Mouse (Mus musculus) heart, embryonic 14.5 days (tissue): Measurements from ENCODE around the gene Stat5a. TPM values are rescaled to one million over a fixed set of nuclear protein-coding genes. Genes with fewer than 3 reads are reported as not detected.

Experiments used
- ATAC-seq: fragments of 200-750 bp; cut with Nextera tagmentation; 2 replicates; pipeline ENCODE4 v1.8.0; 2017; ENCODE audit warnings: low read depth, moderate TSS enrichment; ENCODE audit not compliant: insufficient number of reproducible peaks, insufficient read depth, low FRiP score
- H3K27ac ChIP-seq, 2 experiments: fragments of 200-500 bp in 1 of 2; fragments of 300-500 bp in 1 of 2; sonication (generic) in 1 of 2; replicated peaks in 1 of 2; 2 replicates each; pipeline ENCODE4 v1.5.1; 2012 to 2014; ENCODE audit warnings: low read depth in 2 of 2, low read length in 2 of 2, control low read depth in 1 of 2, mild to moderate bottlenecking in 1 of 2, mixed read lengths in 1 of 2; ENCODE audit not compliant: control insufficient read depth in 1 of 2, insufficient read depth in 1 of 2
- H3K27me3 ChIP-seq: fragments of 300-500 bp; sonication (generic); 2 replicates; pipeline ENCODE4 v1.6.1; 2014; ENCODE audit warnings: mild to moderate bottlenecking, low read length, control low read depth; ENCODE audit not compliant: control insufficient read depth, insufficient read depth
- H3K36me3 ChIP-seq: fragments of 300-500 bp; sonication (generic); 2 replicates; pipeline ENCODE4 v1.6.1; 2014; ENCODE audit warnings: mild to moderate bottlenecking, control low read depth, low read length, mixed read lengths; ENCODE audit not compliant: control insufficient read depth, insufficient read depth
- H3K4me1 ChIP-seq, 2 experiments: fragments of 200-500 bp in 1 of 2; fragments of 300-500 bp in 1 of 2; sonication (generic) in 1 of 2; 2 replicates each; pipeline ENCODE4 v1.6.1; 2012 to 2014; ENCODE audit warnings: low read length in 2 of 2, control low read depth in 1 of 2, mixed read lengths in 1 of 2; ENCODE audit not compliant: control insufficient read depth in 2 of 2, insufficient read depth in 2 of 2
- H3K4me2 ChIP-seq: fragments of 300-500 bp; sonication (generic); 2 replicates; pipeline ENCODE4 v1.6.1; 2014; ENCODE audit warnings: mild to moderate bottlenecking, low read length
- H3K4me3 ChIP-seq, 2 experiments: fragments of 200-500 bp in 1 of 2; fragments of 300-500 bp in 1 of 2; sonication (generic) in 1 of 2; 2 replicates each; pipeline ENCODE4 v1.5.1; 2012 to 2014; ENCODE audit warnings: low read length in 2 of 2, mild to moderate bottlenecking in 2 of 2, control low read depth in 1 of 2, low read depth in 1 of 2, moderate library complexity in 1 of 2; ENCODE audit not compliant: control insufficient read depth in 1 of 2, insufficient read depth in 1 of 2
- H3K9ac ChIP-seq: fragments of 300-500 bp; sonication (generic); 2 replicates; pipeline ENCODE4 v1.6.1; 2014; ENCODE audit warnings: mild to moderate bottlenecking, low read length
- H3K9me3 ChIP-seq: fragments of 300-500 bp; sonication (generic); 2 replicates; pipeline ENCODE4 v1.6.1; 2016; ENCODE audit warnings: low read length, control low read depth; ENCODE audit not compliant: control insufficient read depth
- WGBS: fragments of 180-500 bp; shearing (Covaris S2); extraction: QIAGEN DNeasy Blood & Tissue Kit; methylation state at CpG from one replicate; pipeline ENCODE4 v1.1.7; 2014; 5-methylcytosine and 5-hydroxymethylcytosine counted together
- polyA plus RNA-seq: library from polyadenylated mRNA; unstranded; fragments of >200 nt; fragmentation: Nextera tagmentation; extraction: Ambion mirVana; gene quantifications from 2 replicates; pipeline ENCODE4 v1.2.1, GENCODE M21; 2014

Gene Stat5a
- polyA plus RNA-seq, 1 experiment from 2014 or later = 5.6 TPM

DNA sequence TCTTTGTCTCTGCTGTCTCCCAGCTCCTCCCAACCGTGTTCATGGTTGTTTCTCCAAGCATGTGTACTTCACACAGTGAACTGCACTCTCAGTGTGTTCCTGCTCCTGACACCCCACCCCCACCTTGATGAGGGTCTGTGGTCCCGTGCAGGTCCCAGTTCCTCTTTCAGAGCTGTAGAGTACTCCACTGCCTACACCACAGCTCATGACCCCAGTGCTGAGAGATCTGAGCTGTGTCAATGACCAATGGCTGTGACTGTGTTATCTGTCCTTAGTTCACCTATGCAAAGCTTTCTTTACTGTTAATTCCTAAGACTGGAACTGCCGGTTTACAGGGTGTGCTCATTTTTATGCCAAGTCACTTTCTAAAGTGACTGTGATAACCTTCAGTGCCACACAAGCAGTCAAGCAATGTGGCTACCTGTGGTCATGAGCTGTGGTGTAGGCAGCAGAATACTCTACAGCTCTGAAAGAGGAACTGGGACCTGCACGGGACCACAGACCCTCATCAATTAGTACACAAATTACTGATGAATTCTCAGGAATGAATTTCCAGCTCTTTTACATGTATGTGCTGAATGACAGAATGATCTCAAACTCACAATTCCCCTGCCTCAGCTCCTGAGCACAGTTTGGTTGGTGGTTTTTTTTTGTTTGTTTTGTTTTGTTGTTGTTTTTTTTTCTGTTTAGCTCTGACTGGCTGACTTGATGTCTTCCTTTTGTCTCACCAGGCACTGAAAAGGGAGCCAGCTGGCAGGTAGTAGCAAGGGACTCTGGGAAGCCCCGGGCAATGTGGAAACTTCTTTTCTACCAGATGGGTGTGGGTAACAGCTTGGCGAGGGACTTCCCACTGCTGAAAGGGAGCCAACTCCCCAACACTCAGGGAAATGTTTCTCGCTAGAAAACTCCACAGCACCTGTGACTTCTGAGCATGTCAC, 38.4 kb downstream of the Stat5a start:
- 0 out of 2 replicates have a peak, but pooled peaks cover 3% of the 10 kb centered on the region for H3K9me3 ChIP-seq
- H3K4me2 ChIP-seq = no peak overlapping the region
- no peak overlapping the region for H3K9ac ChIP-seq
- H3K4me1 ChIP-seq = peaks cover 3 to 8% of the 10 kb centered on the region in 2 experiments; a peak in 3 of 4 replicates
- no peak overlapping the region for H3K27ac ChIP-seq
- H3K4me3 ChIP-seq = no peak overlapping the region
- WGBS = 77% methylated on average over 7 of the region's 7 CpGs
- peaks cover 84% of the 10 kb centered on the region for H3K36me3 ChIP-seq
- no peak for ATAC-seq
- no peaks in the 10 kb centered on the region for H3K27me3 ChIP-seq

DNA sequence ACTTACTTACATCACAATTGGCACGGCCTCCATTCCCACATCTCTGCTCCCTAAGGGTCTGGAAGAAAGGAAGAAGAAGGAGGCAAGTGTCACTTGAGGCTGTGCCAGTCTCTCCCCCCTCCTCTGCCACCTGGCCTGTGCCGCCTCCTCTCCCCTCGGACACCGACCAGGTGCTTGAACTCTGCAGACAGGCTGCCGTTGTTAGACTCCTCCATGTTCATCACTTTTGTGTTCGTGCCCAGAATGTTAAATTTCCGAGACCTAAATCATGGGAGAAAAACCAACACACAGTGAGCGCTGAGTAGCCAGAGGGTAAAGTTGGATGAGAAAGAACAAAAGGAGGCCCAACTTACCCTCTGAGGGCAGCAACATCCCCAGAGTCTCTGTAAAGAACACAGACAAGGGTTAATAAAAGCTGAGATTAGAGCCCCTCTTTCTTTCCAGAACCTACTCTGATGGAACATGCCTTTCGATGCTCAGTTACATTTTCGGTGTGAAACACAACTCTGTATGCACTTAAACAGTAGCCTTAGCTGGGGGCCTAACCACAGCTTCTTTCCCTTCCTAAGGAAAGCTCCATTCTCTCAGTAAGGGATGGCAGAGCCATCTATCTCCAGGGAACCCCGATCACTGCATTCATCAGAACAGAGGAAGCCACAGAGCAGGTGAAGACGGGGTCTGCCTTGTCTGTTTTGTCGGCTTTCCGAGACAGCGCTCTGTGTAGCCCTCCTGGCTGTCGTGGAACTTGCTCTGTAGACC, 39.5 kb downstream of the Stat5a start:
- WGBS = 84% methylated on average over 16 of the region's 16 CpGs

DNA sequence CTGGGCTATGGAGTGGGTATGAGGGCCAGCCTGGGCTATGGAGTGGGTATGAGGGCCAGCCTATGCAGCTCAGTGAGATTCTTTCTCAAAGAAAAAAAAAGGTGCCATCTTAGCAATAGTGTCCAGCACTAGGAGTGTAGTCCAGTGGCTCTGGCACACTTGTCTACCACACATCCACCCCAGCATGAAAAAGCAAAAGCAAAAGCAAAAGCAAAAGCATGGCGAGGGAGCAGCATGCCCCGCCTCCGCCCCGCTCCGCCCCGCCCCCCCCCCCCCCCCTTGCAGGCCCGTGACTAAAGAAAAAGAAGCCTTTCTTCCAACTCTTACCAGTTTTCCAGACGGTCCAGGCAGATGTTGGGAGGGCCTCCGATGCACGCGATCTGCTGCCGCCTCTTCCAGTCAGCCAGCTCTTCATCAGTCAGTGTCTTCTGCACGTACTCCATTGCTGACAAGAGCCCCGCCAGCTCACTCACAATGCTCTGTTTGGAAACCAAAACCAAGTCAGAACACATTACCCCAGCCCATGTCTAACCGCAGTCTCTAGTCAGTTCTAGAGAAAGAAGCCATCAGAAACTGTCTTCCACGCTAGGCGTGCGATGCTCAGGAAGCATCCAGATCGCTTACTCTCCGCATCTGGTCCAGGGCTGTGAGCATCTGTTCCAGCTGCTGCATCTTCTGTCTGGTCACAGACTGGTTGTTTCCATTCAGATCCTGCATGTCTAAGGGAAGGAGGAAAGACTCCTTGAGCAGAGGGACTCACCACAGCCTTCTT, 45.6 kb downstream of the Stat5a start:
- Histone ChIP-seq H3K36me3 (peaks cover 94% of the 10 kb centered on the region), H3K9me3 (0 out of 2 replicates have a peak, but pooled peaks cover 3% of the 10 kb centered on the region), H3K27me3 (no peaks in the 10 kb centered on the region), H3K4me2 (no peak overlapping the region), H3K27ac (no peak overlapping the region), H3K4me3 (no peak overlapping the region), H3K4me1 (no peaks in the 10 kb centered on the region), H3K9ac (no peak overlapping the region)
- 77% methylated on average over 15 of the region's 20 CpGs for WGBS
- no peak for ATAC-seq

More for the DNA sequence above, 39.5 kb downstream of the Stat5a start:
- Histone ChIP-seq H3K27me3 (no peaks in the 10 kb centered on the region), H3K27ac (no peak overlapping the region), H3K4me2 (no peak overlapping the region), H3K36me3 (peaks cover 86% of the 10 kb centered on the region), H3K4me1 (peaks cover 2 to 5% of the 10 kb centered on the region in 2 experiments; a peak in 2 of 4 replicates), H3K9me3 (0 out of 2 replicates have a peak, but pooled peaks cover 3% of the 10 kb centered on the region), H3K4me3 (no peak overlapping the region), H3K9ac (no peak overlapping the region)
- ATAC-seq = no peak

DNA sequence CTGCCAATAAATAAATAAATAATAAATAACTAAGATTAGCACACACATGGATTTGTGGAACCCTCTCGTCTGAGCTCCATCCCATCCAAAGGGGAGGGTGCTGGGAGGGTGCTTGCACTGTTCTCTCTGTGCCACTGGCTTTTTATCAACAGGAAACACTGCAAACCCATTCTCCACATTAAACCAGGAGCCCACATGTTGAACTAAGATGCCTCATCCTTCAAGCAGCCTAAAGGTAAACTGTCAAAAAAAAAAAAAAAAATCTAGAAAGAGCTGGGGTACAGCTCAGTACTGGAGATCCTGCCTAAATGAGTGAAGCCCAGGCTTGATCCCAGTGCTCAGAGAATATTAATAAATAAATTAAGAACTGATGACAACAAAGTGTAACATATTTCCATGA, 46.8 kb downstream of the Stat5a start:
- Histone ChIP-seq H3K9ac (no peak overlapping the region), H3K27ac (no peak overlapping the region), H3K27me3 (no peaks in the 10 kb centered on the region), H3K4me2 (no peak overlapping the region), H3K36me3 (peaks cover 94% of the 10 kb centered on the region), H3K4me1 (no peaks in the 10 kb centered on the region), H3K4me3 (no peak overlapping the region), H3K9me3 (0 out of 2 replicates have a peak, but pooled peaks cover 3% of the 10 kb centered on the region)
- 65% methylated on average over 1 of the region's 1 CpGs for WGBS
- no peak for ATAC-seq

DNA sequence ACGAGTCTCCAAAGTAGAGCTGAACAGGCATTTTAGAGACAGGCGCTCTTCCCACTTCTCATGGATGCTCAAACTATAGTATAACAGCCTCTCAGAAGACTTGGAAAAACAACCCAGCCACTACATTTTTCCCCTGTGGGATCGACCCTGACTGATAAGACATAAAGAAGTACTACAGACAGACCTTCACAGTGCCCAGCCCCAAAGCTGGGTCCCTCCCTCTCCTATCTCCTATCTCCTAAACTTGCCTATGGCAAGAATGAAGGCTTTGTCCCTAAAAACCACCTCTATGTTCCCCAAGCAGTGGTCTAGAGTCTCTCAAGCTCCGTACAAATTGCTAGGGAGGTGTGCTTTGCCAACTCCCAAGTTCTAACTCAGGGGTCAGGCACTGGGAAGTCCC, 47.7 kb downstream of the Stat5a start:
- Histone ChIP-seq H3K4me2 (no peak overlapping the region), H3K4me1 (no peaks in the 10 kb centered on the region), H3K36me3 (peaks cover 88% of the 10 kb centered on the region), H3K27me3 (no peaks in the 10 kb centered on the region), H3K9ac (no peak overlapping the region), H3K4me3 (no peak overlapping the region), H3K27ac (no peak overlapping the region), H3K9me3 (0 out of 2 replicates have a peak, but pooled peaks cover 1% of the 10 kb centered on the region)
- 69% methylated on average over 4 of the region's 4 CpGs for WGBS
- ATAC-seq = no peak

DNA sequence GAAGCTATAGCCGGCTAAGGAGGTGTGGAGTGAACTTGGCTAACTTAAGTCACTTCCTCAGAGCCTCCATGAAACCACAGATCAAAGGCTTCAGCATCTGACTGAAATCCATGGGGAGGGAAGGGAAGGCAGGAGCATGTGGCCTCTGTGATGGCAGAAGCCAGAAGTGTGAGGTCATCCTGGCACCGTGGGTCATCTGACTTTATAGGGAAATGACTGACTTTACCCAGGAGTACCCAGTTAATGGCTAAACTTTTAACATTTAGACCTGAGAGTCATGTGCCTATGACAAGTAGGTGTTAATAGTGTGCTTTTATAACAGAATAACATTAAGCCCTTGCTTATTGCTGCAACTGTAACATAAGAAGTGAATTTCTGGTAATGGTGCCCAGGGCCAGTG, 49.0 kb downstream of the Stat5a start:
- peaks cover 76% of the 10 kb centered on the region for H3K36me3 ChIP-seq
- H3K27me3 ChIP-seq = no peaks in the 10 kb centered on the region
- 77% methylated on average over 2 of the region's 2 CpGs for WGBS
- no peak overlapping the region for H3K4me3 ChIP-seq
- no peak overlapping the region for H3K4me2 ChIP-seq
- no peak overlapping the region for H3K27ac ChIP-seq
- ATAC-seq = no peak
- peaks cover 7 to 11% of the 10 kb centered on the region in 2 experiments for H3K4me1 ChIP-seq
- no peak overlapping the region for H3K9ac ChIP-seq
- H3K9me3 ChIP-seq = no peaks in the 10 kb centered on the region

DNA sequence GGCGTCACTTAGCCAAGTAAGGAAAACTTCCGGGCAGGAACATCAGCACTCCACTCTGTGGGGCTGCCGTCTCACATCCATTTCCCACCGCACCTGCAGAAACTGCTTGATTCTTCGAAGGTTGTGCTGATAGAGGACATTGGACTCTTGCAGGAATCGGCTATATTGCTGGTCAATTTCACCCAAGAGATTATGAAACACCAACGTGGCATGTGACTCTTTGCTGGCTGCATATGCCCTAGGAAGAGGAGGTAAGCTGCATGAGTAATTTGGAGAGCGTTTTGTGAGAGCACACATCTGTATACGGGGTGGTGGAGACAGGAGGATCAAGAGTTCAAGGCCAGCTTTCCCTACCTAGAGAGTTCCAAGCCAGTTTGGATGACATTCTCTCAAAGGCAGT, 49.4 kb downstream of the Stat5a start:
- H3K4me1 ChIP-seq = peaks cover 8 to 14% of the 10 kb centered on the region in 2 experiments
- no peaks in the 10 kb centered on the region for H3K9me3 ChIP-seq
- no peak overlapping the region for H3K4me2 ChIP-seq
- no peak overlapping the region for H3K4me3 ChIP-seq
- no peak overlapping the region for H3K9ac ChIP-seq
- no peaks in the 10 kb centered on the region for H3K27me3 ChIP-seq
- peaks cover 72% of the 10 kb centered on the region for H3K36me3 ChIP-seq
- ATAC-seq = no peak
- WGBS = 88% methylated on average over 9 of the region's 9 CpGs
- H3K27ac ChIP-seq = no peak overlapping the region
